Mouse (Mus musculus) A20 (cell line): ENCODE measurements around the gene Col7a1.

Experiments
- DNase-seq: peaks from one replicate; pipeline ENCODE4 v3.0.0-alpha.2; 2011; ENCODE audit warnings: low read depth, low spot score

Col7a1 gene

GRCm38 (mm10) chr9:108953081-108953636 lies at the start of gene Col7a1:
Gene Col7a1 (plus strand): TSS chr9:108953586.
- DNase-seq = no peak

- DNase-seq = no peak
These were observed 41.1 kb upstream of the Col7a1 start for GRCm38 (mm10) chr9:108912308-108912707.

GRCm38 (mm10) chr9:108913161-108913560 lies 40.2 kb upstream of the Col7a1 start:
- DNase-seq = no peak

GRCm38 (mm10) chr9:108913621-108914020 lies 39.8 kb upstream of the Col7a1 start:
- DNase-seq = no peak

GRCm38 (mm10) chr9:108914491-108914890 lies 38.9 kb upstream of the Col7a1 start, which contains the start of gene Tmem89:
Gene Tmem89 (plus strand): TSS chr9:108914619.
- DNase-seq = no peak

- DNase-seq = no peak
These were observed 27.5 kb upstream of the Col7a1 start for GRCm38 (mm10) chr9:108925897-108926296.

GRCm38 (mm10) chr9:108928424-108928823 lies 25.0 kb upstream of the Col7a1 start:
- DNase-seq = no peak

GRCm38 (mm10) chr9:108935991-108936390 lies 17.4 kb upstream of the Col7a1 start:
- no peak for DNase-seq

GRCm38 (mm10) chr9:108936418-108937364 lies 16.7 kb upstream of the Col7a1 start, which contains the start of gene Uqcrc1:
Gene Uqcrc1 (plus strand): TSS chr9:108936633.
- DNase-seq = peak; percentile 99

- no peak for DNase-seq
These were observed 8.3 kb upstream of the Col7a1 start for GRCm38 (mm10) chr9:108945111-108945510.

- DNase-seq = no peak
These were observed 7.8 kb upstream of the Col7a1 start for GRCm38 (mm10) chr9:108945608-108946007.

- DNase-seq = no peak
These were observed 4.0 kb upstream of the Col7a1 start for GRCm38 (mm10) chr9:108949231-108949966.

GRCm38 (mm10) chr9:108949967-108950728 lies 3.2 kb upstream of the Col7a1 start:
- DNase-seq = no peak

- no peak for DNase-seq
These were observed 1.9 kb downstream of the Col7a1 start for GRCm38 (mm10) chr9:108955241-108955640.

GRCm38 (mm10) chr9:108955846-108956245 lies 2.5 kb downstream of the Col7a1 start:
- DNase-seq = no peak

- DNase-seq = no peak
These were observed 10.2 kb downstream of the Col7a1 start for GRCm38 (mm10) chr9:108963577-108963976.

- DNase-seq = no peak
These were observed 11.0 kb downstream of the Col7a1 start for GRCm38 (mm10) chr9:108964338-108964737.

GRCm38 (mm10) chr9:108970623-108971022 lies 17.2 kb downstream of the Col7a1 start:
- no peak for DNase-seq

- DNase-seq = no peak
These were observed 23.1 kb downstream of the Col7a1 start for GRCm38 (mm10) chr9:108976483-108976882.

GRCm38 (mm10) chr9:108977966-108978365 lies 24.6 kb downstream of the Col7a1 start:
- no peak for DNase-seq

GRCm38 (mm10) chr9:108982498-108982897 lies 29.1 kb downstream of the Col7a1 start:
- DNase-seq = no peak
